Mouse (Mus musculus) inflammation-experienced regulatory T-cells, adult 6 months (primary cell): ENCODE measurements around the gene Reck. TPM values are rescaled to one million over a fixed set of nuclear protein-coding genes. Genes with fewer than 3 reads are reported as not detected.

Experiments
- ATAC-seq: one replicate; pipeline ENCODE4 v1.8.0; 2017
- polyA plus RNA-seq, 3 experiments: library from polyadenylated mRNA; unstranded; fragments of 100-300 nt; shearing (Covaris generic); gene quantifications; one replicate each; pipeline ENCODE4 v1.2.1; 2017

Gene Reck
- polyA plus RNA-seq, 3 experiments from 2014 or later: 3.6 to 6.3 (median 5.3) TPM

GRCm38 (mm10) chr4:43970393-43971330 lies 95.3 kb downstream of the Reck start:
- peak; percentile 33 for ATAC-seq

- no peak for ATAC-seq
Observed at GRCm38 (mm10) chr4:43971541-43972136, 96.3 kb downstream of the Reck start.

- peak; percentile 82 for ATAC-seq
Observed at GRCm38 (mm10) chr4:43972137-43972591, 96.8 kb downstream of the Reck start.

- ATAC-seq: peak; percentile 66
Observed at GRCm38 (mm10) chr4:43973526-43973981, 98.2 kb downstream of the Reck start.

DNA sequence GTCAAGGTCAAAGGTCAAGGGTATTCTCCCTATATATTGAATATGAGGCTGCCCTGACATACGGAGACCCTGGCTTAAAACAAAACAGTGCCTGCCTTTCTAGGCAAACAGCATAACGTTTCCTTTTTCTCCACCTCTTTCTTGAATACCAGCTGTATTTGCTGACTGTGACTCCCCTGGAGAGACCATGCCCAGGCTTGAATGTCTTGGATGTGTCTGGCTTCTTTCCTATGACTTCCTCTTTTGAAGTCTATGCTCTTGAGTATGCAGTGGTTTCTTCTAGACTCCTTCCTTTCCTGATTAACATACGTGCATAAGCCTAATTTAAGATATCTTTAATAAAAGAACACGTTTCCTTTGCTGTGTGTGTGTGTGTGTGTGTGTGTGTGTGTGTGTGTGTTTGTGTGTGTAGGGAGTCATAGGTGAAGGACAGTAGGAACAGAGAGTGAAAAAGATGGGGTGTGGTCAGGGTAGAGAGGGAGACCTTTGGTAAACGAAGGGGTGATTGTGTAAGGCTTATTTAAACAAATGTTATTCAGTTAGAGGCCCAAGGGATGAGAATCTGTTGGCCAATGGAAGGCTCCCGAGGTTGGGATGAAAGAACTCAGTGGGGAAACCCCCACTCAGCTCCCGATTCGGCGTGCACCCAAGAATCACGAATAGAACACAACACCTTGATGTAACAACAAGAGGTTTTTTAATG lies 99.7 kb downstream of the Reck start:
- ATAC-seq: no peak

GRCm38 (mm10) chr4:43976223-43976740 lies 101.0 kb downstream of the Reck start:
- no peak for ATAC-seq

DNA sequence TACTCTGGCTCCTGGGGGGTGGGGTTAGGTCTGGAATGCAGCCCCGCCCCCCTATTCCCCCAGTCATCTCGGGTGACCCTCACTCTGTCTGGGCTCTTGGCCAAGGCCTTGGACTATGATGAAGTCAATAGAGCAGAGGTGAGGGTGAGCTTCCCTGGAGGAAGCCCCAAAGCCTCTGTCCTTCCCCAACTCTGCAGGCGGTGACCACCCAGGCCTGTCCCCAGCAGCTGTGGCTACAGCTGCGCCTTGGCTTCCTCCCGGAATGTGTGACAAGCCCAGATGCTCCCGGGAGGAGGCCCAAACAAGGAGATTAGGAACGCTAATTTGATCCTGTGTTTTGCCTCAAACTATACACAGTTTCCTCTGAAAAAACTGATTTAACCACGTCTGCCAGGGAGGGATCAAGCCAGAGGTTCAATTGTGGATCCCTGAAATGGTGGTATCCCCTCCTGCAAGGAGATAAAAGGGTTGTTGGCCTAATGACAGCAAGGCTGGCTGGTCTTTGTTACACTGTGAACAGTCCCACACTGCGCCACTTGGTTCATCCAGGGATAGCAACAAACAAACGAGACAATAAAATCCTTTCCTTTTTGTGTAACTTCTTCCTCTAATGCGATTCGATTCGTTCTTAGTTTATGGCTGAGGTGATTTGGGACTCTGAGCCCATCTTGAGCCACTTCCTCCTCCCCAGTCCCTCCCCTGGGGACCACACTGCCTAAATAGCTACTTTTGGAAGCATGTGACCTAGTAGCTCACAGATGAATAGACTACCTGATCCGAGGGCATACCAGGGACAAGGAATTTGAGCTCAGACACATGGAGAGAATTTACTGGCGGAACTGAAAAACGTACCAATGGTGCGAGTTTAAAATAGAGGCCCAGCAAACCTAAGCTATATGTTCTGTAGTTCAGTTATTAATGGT lies 103.5 kb downstream of the Reck start:
- no peak for ATAC-seq

- ATAC-seq: no peak
Observed at GRCm38 (mm10) chr4:43979746-43980145, 104.4 kb downstream of the Reck start.

DNA sequence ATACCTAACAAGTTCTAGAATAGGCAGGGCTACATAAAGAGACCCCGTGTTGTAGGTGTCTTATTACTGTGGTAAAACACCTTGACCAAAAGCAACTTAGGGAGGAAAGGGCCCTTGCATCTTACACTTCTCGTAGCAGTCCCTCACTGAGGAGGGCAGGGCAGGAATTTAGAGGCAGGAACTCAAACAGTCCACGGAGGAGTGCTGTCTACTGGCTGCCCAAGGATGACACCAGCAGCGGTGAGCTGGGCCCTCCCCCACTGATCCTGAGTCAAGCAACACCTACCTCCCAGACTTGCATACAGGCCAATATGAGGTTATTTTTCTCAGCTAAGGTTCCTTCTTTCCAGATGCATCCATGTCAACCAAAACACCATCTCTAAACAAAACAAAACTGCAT lies 104.9 kb downstream of the Reck start:
- no peak for ATAC-seq

DNA sequence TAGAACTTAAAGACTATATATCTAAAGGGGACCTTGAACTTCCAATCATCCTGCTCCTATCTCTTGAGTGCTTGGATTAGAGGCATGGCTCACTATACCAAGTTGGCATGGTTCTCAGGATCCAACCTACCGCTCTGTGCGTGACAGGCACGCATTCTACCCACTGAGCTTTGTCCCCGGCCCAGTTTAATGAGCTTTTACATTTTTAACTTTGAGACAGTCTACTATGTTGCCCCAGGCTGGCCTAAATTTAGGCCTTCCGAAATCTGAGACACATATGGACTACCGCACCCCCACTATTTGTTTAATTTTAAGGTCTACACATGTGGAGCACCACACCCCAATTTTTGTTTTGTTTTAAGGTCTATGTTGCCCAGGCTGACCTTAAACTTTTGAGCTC lies 105.5 kb downstream of the Reck start:
- no peak for ATAC-seq

GRCm38 (mm10) chr4:43981251-43981650 lies 105.9 kb downstream of the Reck start:
- no peak for ATAC-seq

- peak; percentile 97 for ATAC-seq
Observed at GRCm38 (mm10) chr4:43982053-43982732, 106.9 kb downstream of the Reck start.

- ATAC-seq: no peak
Observed at GRCm38 (mm10) chr4:43983181-43983580, 107.9 kb downstream of the Reck start, which contains the start of gene Ccin. Gene Ccin (plus strand): TSS chr4:43983483.

GRCm38 (mm10) chr4:43983756-43984155 lies 108.4 kb downstream of the Reck start:
- no peak for ATAC-seq

GRCm38 (mm10) chr4:43984326-43984725 lies 109.0 kb downstream of the Reck start:
- no peak for ATAC-seq

DNA sequence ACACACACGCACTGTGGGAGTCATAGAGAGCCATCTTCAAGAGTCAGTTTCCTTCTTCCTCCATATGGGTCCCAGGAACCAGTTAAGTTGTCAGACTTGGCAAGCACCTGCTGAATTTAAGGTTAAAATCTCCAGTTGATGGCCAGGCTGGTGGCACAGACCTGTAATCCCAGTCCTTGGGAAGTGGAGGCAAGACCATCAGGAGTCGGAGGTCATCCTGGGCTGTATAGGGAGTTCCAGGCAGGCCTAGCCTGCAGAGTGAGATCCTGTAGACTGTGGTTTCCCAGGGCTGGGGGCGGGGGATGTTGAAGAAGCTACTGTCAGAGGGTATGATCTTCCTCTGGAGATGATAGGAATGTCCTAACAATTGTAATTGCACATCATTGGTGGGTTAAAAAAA lies 113.6 kb downstream of the Reck start:
- ATAC-seq: no peak

GRCm38 (mm10) chr4:43993072-43993471 lies 117.7 kb downstream of the Reck start:
- ATAC-seq: no peak

GRCm38 (mm10) chr4:43994342-43994741 lies 119.0 kb downstream of the Reck start:
- ATAC-seq: no peak
